Mouse (Mus musculus) embryonic fibroblast, embryonic 13.5 days (primary cell): ENCODE data around the gene Olfr1444.

Experiments
- CTCF ChIP-seq: IDR thresholded peaks from 2 replicates; pipeline ENCODE4 v1.5.1; 2011; ENCODE audit warnings: mild to moderate bottlenecking, control low read depth, low read length, moderate library complexity, borderline replicate concordance; ENCODE audit not compliant: insufficient read depth
- POLR2A ChIP-seq: IDR thresholded peaks from 2 replicates; pipeline ENCODE4 v1.6.1; 2011; ENCODE audit warnings: low read depth, mild to moderate bottlenecking, control low read depth, low read length, moderate library complexity

GRCm38 (mm10) chr19:12831559-12831958, 25.5 kb upstream of the Olfr1444 start:
- no peak for TF ChIP-seq POLR2A
- TF ChIP-seq CTCF: no peak
